Mouse (Mus musculus): ENCODE results near the gene Catsperd. TPM values are rescaled to one million over a fixed set of nuclear protein-coding genes. Genes with fewer than 3 reads are reported as not detected.
A peak's percentile ranks its signal among the peaks of the same experiment; 100 is the strongest.
"Not testable (repeated sequence)": the region's sequence is repeated elsewhere in the genome, so short reads cannot be mapped to it uniquely, and the experiment has no call there.

Catsperd gene
- polyA plus RNA-seq, 1 experiment = 3.7 TPM

DNA sequence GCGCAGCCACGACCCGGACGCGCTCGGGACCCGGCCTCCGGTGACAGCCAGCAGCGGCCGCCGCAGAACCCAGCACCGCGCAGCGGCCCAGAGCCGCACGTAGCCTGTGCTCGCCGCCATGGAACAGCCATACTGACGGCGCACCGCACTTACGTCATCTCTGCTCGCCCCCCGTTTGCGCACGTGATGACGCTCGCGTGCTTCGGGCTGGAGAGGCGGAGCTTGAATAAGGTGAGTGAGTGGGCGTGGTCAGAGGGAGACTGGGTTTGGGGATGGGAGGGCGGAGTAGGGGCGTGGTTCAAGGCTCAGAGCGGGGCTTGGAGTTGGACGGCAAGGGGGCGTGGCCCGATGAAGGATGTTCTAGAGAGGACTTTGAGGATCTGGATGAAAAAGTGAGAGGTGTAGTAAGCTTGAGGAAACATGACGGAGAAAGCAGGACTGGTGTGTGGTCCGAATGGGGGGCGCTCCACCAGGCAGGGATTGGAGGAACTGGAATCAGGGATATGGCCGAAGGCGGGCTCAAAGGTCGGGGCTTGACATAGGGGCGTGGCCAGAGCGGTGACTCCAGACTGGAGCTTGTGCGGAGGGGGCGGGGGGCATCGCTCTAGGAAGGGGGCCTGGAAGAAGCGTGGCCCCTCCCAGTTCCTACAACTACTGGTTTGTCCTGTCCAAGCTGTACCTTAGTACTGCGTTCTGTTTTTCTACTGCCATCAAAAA, 1.0 kb upstream of the Catsperd start, which contains the start of gene Lonp1:
Gene Lonp1 (minus strand): TSS at position 134 of the 717 bp plus-strand sequence.
- Histone ChIP-seq H3K27me3 (ENCODE audit: control insufficient read depth, insufficient read depth, low read length, poor library complexity, severe bottlenecking) (no peaks in the 10 kb centered on the region), H3K9ac (ENCODE audit: low read depth, poor library complexity, severe bottlenecking) (peak within 1 kb of the TSS; percentile 74), H3K4me1 (ENCODE audit: control insufficient read depth, insufficient read depth, low read length) (peaks cover 2% of the 10 kb centered on the region), H3K36me3 (ENCODE audit: control insufficient read depth, insufficient read depth, low read length, poor library complexity, severe bottlenecking) (peaks cover 4% of the 10 kb centered on the region), H3K4me3 (ENCODE audit: low read depth, low read length) (peak within 1 kb of the TSS; percentile 95), H3K27ac (ENCODE audit: insufficient read depth, low read length) (peak within 1 kb of the TSS; percentile 54), H3K9me3 (replicated peaks; ENCODE audit: control insufficient read depth, insufficient read depth, low read length, poor library complexity, severe bottlenecking) (no peaks in the 10 kb centered on the region)
- TF ChIP-seq CTCF (IDR thresholded peaks at IDR 0.05; ENCODE audit: low read depth, low read length) (no peak), POLR2A (IDR thresholded peaks at IDR 0.05; ENCODE audit: insufficient read depth, low read length) (peak; percentile 23), EP300 (IDR thresholded peaks at IDR 0.05; ENCODE audit: insufficient read depth, low read depth, low read length) (peak; percentile 69; the same call in 1 of the 2 replicates)

DNA sequence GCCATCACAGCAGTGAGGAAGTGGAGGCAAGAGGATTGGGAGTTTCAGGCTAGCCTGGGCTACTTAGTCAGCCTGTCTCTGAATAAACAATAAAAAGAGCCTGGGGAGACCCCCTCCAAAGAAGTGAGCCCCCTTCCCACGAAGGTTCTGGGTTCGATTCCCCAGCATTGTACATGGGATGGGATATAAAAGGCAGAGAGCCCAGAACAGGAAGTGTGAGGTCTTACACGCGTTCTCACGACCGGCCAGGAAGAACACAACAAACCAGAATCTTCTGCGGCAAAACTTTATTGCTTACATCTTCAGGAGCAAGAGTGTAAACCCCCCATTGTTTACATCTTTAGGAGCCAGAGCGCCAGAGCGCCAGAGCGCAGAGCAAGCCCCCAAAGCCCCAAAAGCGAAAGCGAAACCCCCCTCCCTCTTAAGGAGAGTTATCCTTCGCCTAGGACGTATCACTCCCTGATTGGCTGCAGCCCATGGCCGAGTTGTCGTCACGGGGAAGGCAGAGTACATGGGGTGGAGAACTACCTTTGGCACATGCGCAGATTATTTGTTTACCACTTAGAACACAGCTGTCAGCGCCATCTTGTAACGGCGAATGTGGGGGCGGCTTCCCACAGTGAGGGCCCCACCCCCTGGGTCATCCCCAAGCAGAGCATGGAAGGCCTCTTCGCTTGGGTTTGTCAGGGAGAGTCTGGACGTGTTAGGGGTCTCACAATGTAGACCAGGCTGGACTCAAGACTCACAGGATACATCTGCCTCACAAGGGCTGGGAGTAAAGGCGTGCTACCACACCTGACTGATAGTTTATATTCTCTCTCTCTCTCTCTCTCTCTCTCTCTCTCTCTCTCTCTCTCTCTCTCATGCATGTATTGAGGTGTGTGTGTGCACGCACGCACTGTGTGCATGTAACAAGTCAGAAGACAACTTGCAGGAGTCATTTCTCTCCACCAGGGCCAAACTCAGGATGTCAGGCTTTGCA, 2.1 kb downstream of the Catsperd start:
- not testable (repeated sequence) for H3K4me3 ChIP-seq (ENCODE audit: low read depth, low read length); H3K27me3 ChIP-seq (ENCODE audit: control insufficient read depth, insufficient read depth, low read length, poor library complexity, severe bottlenecking); H3K9ac ChIP-seq (ENCODE audit: low read depth, poor library complexity, severe bottlenecking); H3K36me3 ChIP-seq (ENCODE audit: control insufficient read depth, insufficient read depth, low read length, poor library complexity, severe bottlenecking); H3K9me3 ChIP-seq (replicated peaks; ENCODE audit: control insufficient read depth, insufficient read depth, low read length, poor library complexity, severe bottlenecking); H3K27ac ChIP-seq (ENCODE audit: insufficient read depth, low read length); H3K4me1 ChIP-seq (ENCODE audit: control insufficient read depth, insufficient read depth, low read length)

DNA sequence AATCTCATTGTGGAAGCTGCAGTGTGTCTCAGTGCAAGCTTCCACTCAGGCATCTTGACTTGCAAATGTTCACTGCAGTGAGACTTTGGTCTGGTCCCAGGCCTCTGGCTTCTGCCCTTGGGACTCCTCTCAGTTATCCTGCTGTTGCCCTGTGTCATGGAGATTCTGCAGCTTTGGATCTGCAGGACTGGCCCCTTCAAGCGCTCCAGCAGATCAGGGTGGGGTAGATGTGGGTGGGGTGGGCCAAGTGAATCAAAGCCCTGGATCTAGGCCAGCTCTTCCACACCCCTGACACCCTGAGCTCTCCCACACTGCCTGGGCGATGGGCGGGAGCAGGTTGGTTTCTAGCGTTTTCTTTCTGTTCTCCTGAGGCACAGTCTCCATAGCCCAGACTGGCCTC, 3.9 kb downstream of the Catsperd start:
- Histone ChIP-seq H3K27me3 (ENCODE audit: control insufficient read depth, insufficient read depth, low read length, poor library complexity, severe bottlenecking) (no peaks in the 10 kb centered on the region), H3K9ac (ENCODE audit: low read depth, poor library complexity, severe bottlenecking) (no peak overlapping the region), H3K36me3 (ENCODE audit: control insufficient read depth, insufficient read depth, low read length, poor library complexity, severe bottlenecking) (no peaks in the 10 kb centered on the region), H3K9me3 (replicated peaks; ENCODE audit: control insufficient read depth, insufficient read depth, low read length, poor library complexity, severe bottlenecking) (no peaks in the 10 kb centered on the region), H3K4me3 (ENCODE audit: low read depth, low read length) (no peak overlapping the region), H3K27ac (ENCODE audit: insufficient read depth, low read length) (peak overlapping the region; percentile 40; the same call in 1 of the 2 replicates), H3K4me1 (ENCODE audit: control insufficient read depth, insufficient read depth, low read length) (peaks cover 5% of the 10 kb centered on the region)
- no peak for TF ChIP-seq CTCF (IDR thresholded peaks at IDR 0.05; ENCODE audit: low read depth, low read length)
- peak; percentile 61; the same call in 1 of the 2 replicates for TF ChIP-seq EP300 (IDR thresholded peaks at IDR 0.05; ENCODE audit: insufficient read depth, low read depth, low read length)
- TF ChIP-seq POLR2A (IDR thresholded peaks at IDR 0.05; ENCODE audit: insufficient read depth, low read length) = no peak

DNA sequence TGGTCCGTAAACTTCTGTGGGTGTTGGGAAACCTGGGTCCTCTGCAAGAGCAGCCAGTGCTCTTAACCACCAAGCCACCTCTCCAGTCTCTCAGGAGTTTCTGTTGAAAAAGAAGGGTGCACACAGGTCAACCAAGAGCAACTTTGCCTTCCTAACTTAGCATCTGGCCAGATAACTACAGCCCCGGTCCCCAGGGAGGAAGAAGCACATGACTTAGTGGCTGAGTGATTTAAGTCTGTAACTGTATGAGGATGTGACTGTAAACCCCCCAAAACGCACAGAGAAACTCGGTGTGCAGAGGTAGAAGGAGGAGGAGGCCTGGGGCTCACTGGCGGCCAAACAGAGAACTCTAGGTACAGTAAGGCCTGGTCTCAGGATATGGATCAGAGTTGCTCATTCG, 6.1 kb downstream of the Catsperd start:
- H3K36me3 ChIP-seq (ENCODE audit: control insufficient read depth, insufficient read depth, low read length, poor library complexity, severe bottlenecking) = no peaks in the 10 kb centered on the region
- H3K27me3 ChIP-seq (ENCODE audit: control insufficient read depth, insufficient read depth, low read length, poor library complexity, severe bottlenecking) = no peaks in the 10 kb centered on the region
- no peak for TF ChIP-seq CTCF (IDR thresholded peaks at IDR 0.05; ENCODE audit: low read depth, low read length)
- no peak for TF ChIP-seq EP300 (IDR thresholded peaks at IDR 0.05; ENCODE audit: insufficient read depth, low read depth, low read length)
- TF ChIP-seq POLR2A (IDR thresholded peaks at IDR 0.05; ENCODE audit: insufficient read depth, low read length) = no peak

DNA sequence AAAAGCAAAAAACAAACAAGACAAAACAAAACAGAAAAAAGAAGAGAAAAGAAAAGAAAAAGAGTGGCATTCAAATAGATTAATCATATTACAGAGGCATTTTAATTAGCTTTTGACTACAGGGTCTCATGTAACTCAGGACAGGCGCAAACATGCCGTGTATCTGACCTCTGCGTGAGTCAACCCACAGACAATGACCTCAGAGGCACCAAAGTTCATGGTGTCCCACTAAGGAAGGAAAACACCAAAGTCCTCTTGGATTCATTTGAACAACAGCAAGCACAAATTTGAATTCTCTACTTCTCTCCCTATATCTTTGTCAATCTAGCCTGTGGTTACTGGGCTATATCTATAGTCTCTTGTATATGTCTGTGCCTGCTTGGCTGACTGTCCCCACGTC, 15.3 kb downstream of the Catsperd start:
- H3K4me1 ChIP-seq (ENCODE audit: control insufficient read depth, insufficient read depth, low read length) = no peaks in the 10 kb centered on the region
- no peaks in the 10 kb centered on the region for H3K9me3 ChIP-seq (replicated peaks; ENCODE audit: control insufficient read depth, insufficient read depth, low read length, poor library complexity, severe bottlenecking)
- H3K4me3 ChIP-seq (ENCODE audit: low read depth, low read length) = no peak overlapping the region
- TF ChIP-seq EP300 (IDR thresholded peaks at IDR 0.05; ENCODE audit: insufficient read depth, low read depth, low read length) (no peak), POLR2A (IDR thresholded peaks at IDR 0.05; ENCODE audit: insufficient read depth, low read length) (no peak), CTCF (IDR thresholded peaks at IDR 0.05; ENCODE audit: low read depth, low read length) (no peak)
- H3K27me3 ChIP-seq (ENCODE audit: control insufficient read depth, insufficient read depth, low read length, poor library complexity, severe bottlenecking) = no peaks in the 10 kb centered on the region
- no peaks in the 10 kb centered on the region for H3K36me3 ChIP-seq (ENCODE audit: control insufficient read depth, insufficient read depth, low read length, poor library complexity, severe bottlenecking)
- no peak overlapping the region for H3K27ac ChIP-seq (ENCODE audit: insufficient read depth, low read length)
- H3K9ac ChIP-seq (ENCODE audit: low read depth, poor library complexity, severe bottlenecking) = no peak overlapping the region

More for the DNA sequence above, 6.1 kb downstream of the Catsperd start:
- Histone ChIP-seq H3K9ac (ENCODE audit: low read depth, poor library complexity, severe bottlenecking) (no peak overlapping the region), H3K27ac (ENCODE audit: insufficient read depth, low read length) (no peak overlapping the region), H3K9me3 (replicated peaks; ENCODE audit: control insufficient read depth, insufficient read depth, low read length, poor library complexity, severe bottlenecking) (no peaks in the 10 kb centered on the region), H3K4me1 (ENCODE audit: control insufficient read depth, insufficient read depth, low read length) (peaks cover 5% of the 10 kb centered on the region), H3K4me3 (ENCODE audit: low read depth, low read length) (no peak overlapping the region)
